Mouse (Mus musculus) erythroid progenitor cell, adult 5-6 weeks (primary cell): ENCODE results near the gene Defb48. TPM values are rescaled to one million over a fixed set of nuclear protein-coding genes. Genes with fewer than 3 reads are reported as not detected.

Source experiments
- ATAC-seq: replicated peaks from 2 replicates; pipeline ENCODE4 v1.8.0; 2016; ENCODE audit warnings: moderate number of reproducible peaks, mild to moderate bottlenecking, moderate TSS enrichment, inconsistent platforms; ENCODE audit not compliant: poor library complexity, low FRiP score, severe bottlenecking
- total RNA-seq, 2 experiments: library from RNA; stranded (forward) in 1 of 2; stranded (reverse) in 1 of 2; fragments of 150-400 nt in 1 of 2; fragments of 186-747, 209-891 nt in 1 of 2; gene quantifications; 2 replicates each; pipeline versions ENCODE4 v1.2.3 to v1.2.4; 2015 to 2017; ENCODE audit warnings: low replicate concordance in 2 of 2

Gene Defb48
- total RNA-seq, 2 experiments from 2014 or later, result not detected

DNA sequence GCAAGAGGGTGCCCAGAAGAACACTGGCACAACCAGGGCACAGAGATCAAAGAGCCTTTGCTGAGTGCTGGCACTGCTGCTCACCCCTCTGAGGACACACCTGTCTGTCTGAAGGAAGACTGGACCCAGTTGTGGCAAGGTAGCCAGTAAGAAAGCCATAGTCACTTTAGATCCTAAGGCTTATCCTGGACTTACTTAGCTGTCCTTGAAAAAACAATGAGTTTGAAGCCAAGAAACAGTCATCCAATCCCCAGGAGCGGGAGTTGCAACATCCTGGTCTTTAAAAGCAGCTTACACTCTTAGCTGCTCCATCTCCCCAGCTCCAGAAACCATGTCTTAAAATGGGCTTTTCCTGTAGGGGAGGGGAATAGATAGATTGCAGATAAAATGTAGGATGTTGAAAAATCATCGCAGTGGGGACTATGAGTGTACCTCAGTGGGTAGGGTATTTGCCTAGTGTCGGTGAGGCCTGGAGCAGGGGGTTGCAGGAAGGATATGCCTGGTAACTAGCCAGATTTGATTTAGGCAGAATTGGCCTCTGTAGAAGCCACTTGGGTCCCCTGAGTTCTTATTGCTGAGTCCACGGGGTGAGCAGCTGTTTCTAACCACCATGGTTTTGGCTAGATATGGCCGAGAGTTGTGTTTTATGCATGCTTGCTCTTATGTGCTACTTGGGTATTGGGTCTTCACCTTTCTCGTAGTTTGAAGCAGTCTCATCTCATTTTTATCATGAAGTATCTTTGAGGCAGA is 47.5 kb downstream of the Defb48 start:
- no peak for ATAC-seq

DNA sequence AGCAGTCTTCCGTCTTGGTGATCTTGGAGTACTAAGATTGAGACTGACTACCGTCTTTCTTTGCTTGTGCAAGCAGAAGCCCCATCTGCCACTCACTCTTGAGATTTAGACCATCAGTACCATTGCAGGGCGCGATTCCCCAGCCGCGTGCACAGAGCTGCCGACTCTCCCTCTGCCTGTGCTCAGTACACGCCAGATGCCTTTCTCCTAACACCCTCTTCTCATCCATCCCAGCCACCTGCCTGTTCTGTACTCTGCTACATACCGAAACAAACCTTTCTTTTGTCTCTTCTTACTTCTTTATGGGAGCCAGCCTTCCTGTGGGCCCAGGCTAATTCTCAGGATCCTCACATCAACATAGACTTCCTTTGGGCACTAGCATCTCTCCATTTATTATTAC is 48.9 kb downstream of the Defb48 start:
- ATAC-seq, result no peak

DNA sequence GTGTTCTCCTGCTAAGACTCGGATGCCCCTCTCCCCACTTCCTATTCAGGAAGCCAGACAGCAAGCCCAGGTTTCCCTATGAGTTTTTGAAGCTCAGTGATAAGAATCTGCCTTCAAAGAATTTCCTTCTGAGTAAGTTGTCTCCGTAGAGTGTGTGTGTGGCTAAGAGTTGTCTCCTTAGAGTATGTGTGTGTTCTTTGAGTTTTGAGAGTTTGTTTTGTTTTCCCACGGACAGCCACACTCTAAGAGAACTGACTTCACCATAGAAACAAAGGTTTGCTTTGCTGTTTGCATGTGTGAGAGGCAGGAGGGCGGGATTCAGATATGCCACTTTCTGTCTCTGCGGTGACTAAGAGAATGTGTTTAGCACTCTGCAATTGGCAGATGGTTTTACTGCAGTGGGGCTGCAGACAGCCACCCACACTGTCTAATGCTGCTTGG is 56.2 kb downstream of the Defb48 start:
- ATAC-seq, result no peak

Other genes with a start within 250 kb of the Defb48 start
- gene Ints6, start 223.3 kb downstream of the Defb48 start, total RNA-seq (2015; ENCODE audit: low replicate concordance), result 45.0 and 75.9 TPM in 2 replicates
- 71.6 and 73.5 TPM in 2 replicates for gene Ints6, start 223.3 kb downstream of the Defb48 start, total RNA-seq (2017; ENCODE audit: low replicate concordance)
- 5.4 and 5.9 TPM in 2 replicates for gene Wdfy2, start 146.8 kb downstream of the Defb48 start, total RNA-seq (2015; ENCODE audit: low replicate concordance)
- 3.3 and 4.9 TPM in 2 replicates for gene Wdfy2, start 146.8 kb downstream of the Defb48 start, total RNA-seq (2017; ENCODE audit: low replicate concordance)
- not detected in 2 replicates for gene Defb47, start 13.6 kb upstream of the Defb48 start, total RNA-seq (2015; ENCODE audit: low replicate concordance)
- not detected in 2 replicates for gene Defb47, start 13.6 kb upstream of the Defb48 start, total RNA-seq (2017; ENCODE audit: low replicate concordance)
- gene Defb43, start 27.3 kb upstream of the Defb48 start, total RNA-seq (2015; ENCODE audit: low replicate concordance), result not detected in 2 replicates
- gene Defb43, start 27.3 kb upstream of the Defb48 start, total RNA-seq (2017; ENCODE audit: low replicate concordance), result not detected in 2 replicates
- gene Defb42, start 62.5 kb upstream of the Defb48 start, total RNA-seq (2015; ENCODE audit: low replicate concordance), result not detected in 2 replicates
- gene Defb42, start 62.5 kb upstream of the Defb48 start, total RNA-seq (2017; ENCODE audit: low replicate concordance), result not detected in 2 replicates
- gene Defb30, start 65.5 kb upstream of the Defb48 start, total RNA-seq (2015; ENCODE audit: low replicate concordance), result not detected in 2 replicates
- gene Defb30, start 65.5 kb upstream of the Defb48 start, total RNA-seq (2017; ENCODE audit: low replicate concordance), result not detected in 2 replicates